Mouse (Mus musculus) liver, adult (tissue): ENCODE data around the gene Mgat4b.

Source experiments
- GATA4 ChIP-seq: IDR thresholded peaks from 2 replicates; pipeline ENCODE4 v1.6.1; 2014; ENCODE audit warnings: mild to moderate bottlenecking, low read length; ENCODE audit not compliant: insufficient replicate concordance

The Mgat4b gene

GRCm38 (mm10) chr11:50245269-50245668, 34.6 kb downstream of the Mgat4b start:
- TF ChIP-seq GATA4: no peak

- TF ChIP-seq GATA4: no peak
These were observed 37.9 kb downstream of the Mgat4b start for GRCm38 (mm10) chr11:50248473-50249171.

- no peak for TF ChIP-seq GATA4
These were observed 41.5 kb downstream of the Mgat4b start for GRCm38 (mm10) chr11:50252166-50252565.

- no peak for TF ChIP-seq GATA4
These were observed 42.1 kb downstream of the Mgat4b start for GRCm38 (mm10) chr11:50252684-50253265.

- no peak for TF ChIP-seq GATA4
These were observed 42.7 kb downstream of the Mgat4b start for GRCm38 (mm10) chr11:50253393-50253792.

DNA sequence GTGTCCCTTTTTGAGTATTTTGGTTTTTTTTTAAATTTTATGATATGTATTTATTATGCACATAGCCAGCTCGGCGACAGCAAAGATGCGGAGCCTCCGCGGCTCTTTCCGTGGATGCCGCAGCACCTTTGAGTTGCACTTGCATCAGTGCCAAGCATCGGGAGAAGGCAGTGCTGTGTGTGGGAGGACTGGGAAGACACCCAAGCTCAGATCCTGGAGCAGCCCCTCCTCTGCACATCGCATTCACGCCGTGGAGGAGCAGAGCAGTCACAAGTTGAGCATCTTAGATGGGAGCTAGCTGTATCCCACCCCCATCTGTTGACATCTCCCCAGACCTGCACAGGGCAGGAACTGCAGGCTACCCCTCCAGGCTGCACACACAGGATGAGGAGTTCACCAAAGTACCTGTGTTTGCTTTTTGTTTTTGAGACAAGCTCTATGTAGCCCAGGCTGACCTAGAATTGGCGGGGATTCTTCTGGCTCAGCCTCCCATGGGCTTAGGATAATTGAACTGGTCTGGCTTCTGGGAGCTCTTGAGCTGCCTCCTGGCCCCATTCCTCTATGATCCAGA, 43.4 kb downstream of the Mgat4b start:
- TF ChIP-seq GATA4: no peak

- TF ChIP-seq GATA4: no peak
These were observed 45.9 kb downstream of the Mgat4b start for GRCm38 (mm10) chr11:50256615-50257014.

DNA sequence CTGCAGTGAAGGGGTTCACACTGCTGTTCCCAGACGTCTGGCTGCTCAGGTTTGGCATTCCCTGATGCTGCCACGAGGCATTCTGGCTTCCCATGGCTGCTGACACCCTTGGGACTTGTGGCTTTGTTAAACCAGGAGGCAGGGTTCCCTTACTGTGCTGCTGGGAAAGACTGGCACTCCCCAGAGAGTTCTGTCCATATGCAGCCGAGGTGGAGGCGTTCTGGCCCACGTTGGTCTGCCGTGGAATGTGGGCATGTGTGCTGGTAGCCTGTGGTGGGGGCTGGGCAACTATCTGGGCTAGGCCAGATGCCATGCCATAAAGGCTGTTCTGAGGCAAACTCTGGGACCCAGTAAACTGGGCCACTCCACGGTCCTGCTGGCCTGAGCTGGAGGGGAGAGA, 47.6 kb downstream of the Mgat4b start:
- TF ChIP-seq GATA4: no peak

- no peak for TF ChIP-seq GATA4
These were observed 51.3 kb downstream of the Mgat4b start for GRCm38 (mm10) chr11:50262020-50262419.

GRCm38 (mm10) chr11:50263198-50263597, 52.5 kb downstream of the Mgat4b start:
- no peak for TF ChIP-seq GATA4

GRCm38 (mm10) chr11:50265931-50266330, 55.2 kb downstream of the Mgat4b start:
- TF ChIP-seq GATA4: no peak

DNA sequence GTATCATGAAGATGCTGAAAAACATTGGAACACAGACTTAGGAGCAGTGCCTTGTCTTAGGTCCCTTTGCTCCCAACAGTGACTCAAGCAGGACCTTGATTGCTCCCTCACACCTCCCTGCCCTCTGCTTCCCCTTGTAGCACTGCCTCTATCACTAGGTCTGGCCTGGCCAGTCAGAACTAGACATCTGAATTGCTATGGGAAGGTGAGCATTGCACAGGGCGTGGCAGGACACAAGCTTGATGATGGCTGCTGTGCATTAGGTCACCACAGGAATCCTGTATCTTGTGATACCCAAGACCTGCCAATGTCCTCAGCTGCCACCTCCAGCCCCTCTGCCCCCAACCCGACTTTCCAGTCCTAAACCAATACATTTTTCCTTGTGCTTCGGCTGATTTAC, 56.3 kb downstream of the Mgat4b start:
- TF ChIP-seq GATA4: no peak

GRCm38 (mm10) chr11:50269163-50269562, 58.5 kb downstream of the Mgat4b start:
- TF ChIP-seq GATA4: no peak

GRCm38 (mm10) chr11:50269885-50270284, 59.2 kb downstream of the Mgat4b start:
- TF ChIP-seq GATA4: no peak

DNA sequence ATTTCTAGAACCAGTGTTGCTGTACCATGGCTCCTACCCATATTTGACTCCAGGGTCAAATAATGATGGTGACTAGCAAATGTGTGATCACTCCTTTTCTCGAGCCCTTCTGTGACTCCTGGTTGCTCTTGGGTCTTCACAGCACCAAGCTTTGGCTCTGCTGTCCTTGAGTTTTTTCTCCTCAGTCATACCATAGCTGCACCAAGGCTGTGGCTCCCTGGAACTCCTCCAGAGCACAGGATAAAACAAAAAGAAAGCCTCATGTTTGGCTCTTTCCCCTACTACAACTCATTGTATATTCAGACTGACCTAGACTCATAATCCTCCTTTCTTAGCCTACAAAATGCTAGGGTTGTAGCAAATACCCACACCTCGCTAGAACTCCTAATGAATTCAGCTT, 62.1 kb downstream of the Mgat4b start:
- no peak for TF ChIP-seq GATA4

DNA sequence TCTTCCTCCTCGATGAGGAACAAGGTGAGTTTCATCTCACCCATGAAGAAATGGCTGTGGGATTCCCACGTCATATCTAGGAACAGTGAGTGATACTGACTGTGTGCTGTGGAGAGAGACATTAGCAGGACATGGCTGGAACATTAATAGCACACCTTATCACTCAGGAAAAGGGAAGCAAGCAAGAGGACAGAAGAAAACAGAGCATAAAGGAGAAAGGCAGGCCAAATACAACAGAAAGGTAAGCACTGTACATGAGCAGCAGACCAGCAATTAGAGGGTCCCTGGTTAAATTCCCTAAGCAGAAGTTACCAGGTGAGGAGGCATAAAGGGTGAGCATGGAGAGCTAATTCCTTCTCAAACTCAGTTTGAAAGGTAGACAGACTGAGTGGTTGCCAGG, 64.4 kb downstream of the Mgat4b start:
- TF ChIP-seq GATA4: no peak

- no peak for TF ChIP-seq GATA4
These were observed 65.0 kb downstream of the Mgat4b start for GRCm38 (mm10) chr11:50275568-50276151.

DNA sequence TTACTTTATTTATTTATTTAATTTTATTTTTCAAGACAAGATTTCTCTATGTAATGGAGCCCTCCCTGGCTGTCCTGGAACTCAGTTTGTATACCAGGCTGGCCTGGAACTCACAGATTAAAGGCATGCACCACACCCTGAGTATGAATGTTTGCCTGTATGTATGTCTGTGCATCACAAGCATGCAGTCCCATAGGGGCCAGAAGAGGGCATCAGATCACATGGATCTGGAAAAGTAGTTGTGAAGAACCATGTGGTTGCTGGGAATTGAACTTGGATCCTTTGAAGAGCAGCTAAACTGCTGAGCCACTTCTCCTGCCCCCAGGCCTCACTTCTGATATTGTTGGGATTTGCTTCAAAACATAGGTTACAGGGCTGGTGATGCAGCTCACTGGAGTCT, 66.3 kb downstream of the Mgat4b start:
- no peak for TF ChIP-seq GATA4
